Mouse (Mus musculus): Measurements from ENCODE around the gene Pex14.

DNA sequence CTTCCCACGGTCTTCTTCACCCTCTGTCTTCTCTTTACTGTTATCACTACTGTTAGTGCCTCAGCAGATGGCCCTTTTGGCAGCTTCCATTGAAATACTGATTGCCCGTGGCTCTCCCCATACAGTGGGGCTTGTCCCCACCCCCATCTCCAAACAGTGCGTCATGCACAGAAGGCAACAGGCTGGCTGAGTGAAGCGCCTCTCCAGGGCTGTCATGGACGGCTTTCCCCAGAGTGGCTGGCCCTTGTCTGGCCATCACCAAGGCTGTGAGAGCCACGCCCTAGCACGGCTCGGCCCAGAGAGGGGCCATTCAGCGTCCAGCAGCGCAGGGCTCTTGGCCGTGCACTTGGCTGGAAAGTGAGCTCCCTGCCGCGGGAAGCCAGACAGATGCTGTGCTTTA, 164.5 kb downstream of the Pex14 start:
- TF ChIP-seq CTCF (IDR thresholded peaks at IDR 0.05; ENCODE audit: low read depth, low read length) (no peak), POLR2A (IDR thresholded peaks at IDR 0.05; ENCODE audit: extremely low read depth, insufficient read depth, low read length) (no peak)

Measured in liver, adult 2 months (tissue).